Comparison of ENCODE assay signal across 25 mouse cellular contexts in the genomic region with DNA sequence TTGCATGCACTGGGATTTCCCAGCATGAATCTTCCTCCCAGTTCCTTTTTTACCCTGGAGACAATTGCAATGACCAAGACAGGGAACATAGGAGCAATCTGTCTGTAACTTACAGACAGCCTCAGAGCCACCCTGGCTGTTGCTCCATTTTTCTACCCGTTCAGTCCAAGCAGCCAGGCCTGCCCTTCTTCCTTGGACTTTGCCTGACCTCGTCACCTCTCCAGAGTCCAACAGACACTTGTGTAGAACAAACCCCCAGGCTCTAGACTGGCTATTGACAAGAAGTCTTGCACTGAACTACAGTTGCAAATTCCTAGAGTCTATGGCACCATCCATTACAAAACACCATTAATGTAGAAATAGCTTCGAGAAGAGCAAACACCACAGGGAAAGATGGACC. TPM values are rescaled to one million over a fixed set of nuclear protein-coding genes. Genes with fewer than 3 reads are reported as not detected.
DNase-seq lines count a peak whose midpoint lies in the region; ATAC-seq and TF ChIP-seq lines count a peak whose summit lies in the region.
"Had no signal": no experiment of that assay in that cellular context is flagged by ENCODE, and none has a peak within 500 bp of the region (broad histone marks: within the 10 kb centered on the region; RNA-seq: fewer than 3 reads in every experiment).

No protein-coding gene starts in this region.

- intact Hi-C loops in heart, postnatal 10 days (cut with DNase I), result loop anchor here (2.0 to 5.0 kb wide), 3 partner anchors 105 to 408 kb away; partner anchors contain the start of genes Hsd3b7 and Pycard

- no peaks in the 10 kb centered on the region for H3K9me3 ChIP-seq in kidney, embryonic 16.5 days (ENCODE audit: low read length)
- H3K9me3 ChIP-seq: embryonic facial prominence, embryonic 13.5 days; heart, embryonic 13.5 days; hindbrain, embryonic 15.5 days had no signal

- no peak for TF ChIP-seq CTCF in kidney, adult 2 months (conservative IDR thresholded peaks at IDR 0.05; ENCODE audit: insufficient read depth, insufficient read length, low read depth, low read length)

- no peaks in the 10 kb centered on the region for H3K36me3 ChIP-seq in kidney, adult 2 months (ENCODE audit: control insufficient read depth, insufficient read depth, low read length)
- no peaks in the 10 kb centered on the region for H3K36me3 ChIP-seq in kidney, embryonic 16.5 days (ENCODE audit: insufficient read depth, low read length)
- H3K36me3 ChIP-seq: embryonic facial prominence, embryonic 13.5 days; heart, embryonic 13.5 days; hindbrain, embryonic 15.5 days had no signal

- H3K9ac ChIP-seq in kidney, embryonic 16.5 days (replicated peaks; ENCODE audit: low read length), result no peak overlapping the region
- H3K9ac ChIP-seq: embryonic facial prominence, embryonic 13.5 days; heart, embryonic 13.5 days; hindbrain, embryonic 15.5 days had no signal

- TF ChIP-seq POLR2A in kidney, adult 2 months (IDR thresholded peaks at IDR 0.05; ENCODE audit: low read depth, low read length), result no peak

- no peaks in the 10 kb centered on the region for H3K27me3 ChIP-seq in kidney, adult 2 months (replicated peaks; ENCODE audit: control insufficient read depth, insufficient read depth, low read length)
- H3K27me3 ChIP-seq in kidney, embryonic 16.5 days (ENCODE audit: insufficient read depth, low read length), result no peaks in the 10 kb centered on the region
- H3K27me3 ChIP-seq: embryonic facial prominence, embryonic 13.5 days; heart, embryonic 13.5 days; hindbrain, embryonic 15.5 days had no signal

- H3K4me1 ChIP-seq in kidney, adult 2 months (ENCODE audit: control insufficient read depth, insufficient read depth, low read length), result no peaks in the 10 kb centered on the region; the same call in 1 of the 2 replicates
- no peaks in the 10 kb centered on the region for H3K4me1 ChIP-seq in kidney, embryonic 16.5 days (ENCODE audit: insufficient read depth, low read length)
- H3K4me1 ChIP-seq: hindbrain, embryonic 15.5 days had no signal

- DNase-seq in heart, adult 11 months, result peak; percentile 81
- no peak for DNase-seq in heart, adult 18-20 months
- DNase-seq in kidney, adult 2 months, result peak; percentile 76
- DNase-seq in kidney, adult 9 months, result peak; percentile 75
- DNase-seq in kidney, postnatal 36 days, result peak; percentile 67 to 69
- no peak for DNase-seq in Muller cell, postnatal 12 days (ENCODE audit: inconsistent ontology term)
- DNase-seq in heart, postnatal 10 days, result no peak
- DNase-seq: adrenal gland, adult 8-10 months; adrenal gland, postnatal 36 days; cerebellum, adult 11 months; cerebellum, adult 8-10 months; cerebellum, postnatal 14 days had no signal

- 45% methylated on average over 3 of the region's 3 CpGs for WGBS in kidney, adult 2 months
- WGBS in kidney, embryonic 16.5 days, result 55% methylated on average over 3 of the region's 3 CpGs

- no peak overlapping the region for H3K27ac ChIP-seq in kidney, adult 2 months (ENCODE audit: insufficient read depth, low read depth, low read length)
- H3K27ac ChIP-seq in kidney, embryonic 16.5 days (ENCODE audit: low read length), result no peak overlapping the region
- H3K27ac ChIP-seq: embryonic facial prominence, embryonic 13.5 days; heart, embryonic 13.5 days; hindbrain, embryonic 15.5 days had no signal

- ATAC-seq in kidney, embryonic 16.5 days (ENCODE audit: low FRiP score, low TSS enrichment), result no peak
- ATAC-seq: activated CD4-positive, CD25-positive, alpha-beta regulatory T cell, adult 4 months; forebrain, embryonic 14.5 days; intestine, embryonic 16.5 days; Patski had no signal

- H3K4me2 ChIP-seq in kidney, embryonic 16.5 days (replicated peaks; ENCODE audit: low read depth, low read length), result no peak overlapping the region
- H3K4me2 ChIP-seq: embryonic facial prominence, embryonic 13.5 days; heart, embryonic 13.5 days; hindbrain, embryonic 15.5 days had no signal

- H3K4me3 ChIP-seq in kidney, adult 2 months (ENCODE audit: insufficient read depth, low read depth, low read length), result no peak overlapping the region
- H3K4me3 ChIP-seq in kidney, embryonic 16.5 days (ENCODE audit: low read length), result no peak overlapping the region
- H3K4me3 ChIP-seq: embryonic facial prominence, embryonic 13.5 days; heart, embryonic 13.5 days; hindbrain, embryonic 15.5 days had no signal

RNA-seq across cellular contexts. Expression of gene Cox6a2, which starts 3.6 kb away (rescaled TPM):
- 1,000 to 10,000 TPM; 2,762 to 2,913 TPM for total RNA-seq in heart, adult 18-20 months (2021)
- 13.4 and 77.1 TPM in 2 replicates for polyA plus RNA-seq in kidney, adult 2 months (2012; rRNA removed)
- polyA plus RNA-seq in kidney, embryonic 16.5 days (2015; fragmentation: Nextera tagmentation; extraction: Ambion mirVana), result 1.7 and 3.0 TPM in 2 replicates
- total RNA-seq in heart, postnatal 10 days (2021), result 1,000 to 10,000 TPM; 1,342 to 1,375 TPM
- polyA plus RNA-seq: activated CD4-positive, CD25-positive, alpha-beta regulatory T cell, adult 4 months had no signal

RNA-seq across cellular contexts. Expression of gene Armc5, which starts 27.3 kb away (rescaled TPM):
- total RNA-seq in heart, adult 18-20 months (2021), result 1 to 10 TPM; 7.4 to 8.6 TPM
- polyA plus RNA-seq in kidney, adult 2 months (2012; rRNA removed), result 27.9 and 35.1 TPM in 2 replicates
- 19.7 and 21.7 TPM in 2 replicates for polyA plus RNA-seq in kidney, embryonic 16.5 days (2015; fragmentation: Nextera tagmentation; extraction: Ambion mirVana)
- 10 to 100 TPM; 11.7 to 13.3 TPM for total RNA-seq in heart, postnatal 10 days (2021)

RNA-seq across cellular contexts. Expression of gene 9130023H24Rik, which starts 28.0 kb away (rescaled TPM):
- total RNA-seq in heart, adult 18-20 months (2021), result 1 to 10 TPM; 2.6 to 2.8 TPM
- polyA plus RNA-seq in kidney, adult 2 months (2012; rRNA removed), result 3.1 and 3.2 TPM in 2 replicates
- polyA plus RNA-seq in kidney, embryonic 16.5 days (2015; fragmentation: Nextera tagmentation; extraction: Ambion mirVana), result 8.7 and 8.8 TPM in 2 replicates
- 1 to 10 TPM; 4.5 to 5.4 TPM for total RNA-seq in heart, postnatal 10 days (2021)

RNA-seq across cellular contexts. Expression of gene Tgfb1i1, which starts 36.8 kb away (rescaled TPM):
- 10 to 100 TPM; 13.2 to 13.8 TPM for total RNA-seq in heart, adult 18-20 months (2021)
- 15.1 and 16.1 TPM in 2 replicates for polyA plus RNA-seq in kidney, adult 2 months (2012; rRNA removed)
- 104 and 111 TPM in 2 replicates for polyA plus RNA-seq in kidney, embryonic 16.5 days (2015; fragmentation: Nextera tagmentation; extraction: Ambion mirVana)
- total RNA-seq in heart, postnatal 10 days (2021), result 10 to 100 TPM; 52.1 to 57.0 TPM
- total RNA-seq: MEL had no signal

RNA-seq across cellular contexts. Expression of gene Slc5a2, which starts 55.6 kb away (rescaled TPM):
- total RNA-seq in heart, adult 18-20 months (2021), result not detected
- 1,002 and 1,068 TPM in 2 replicates for polyA plus RNA-seq in kidney, adult 2 months (2012; rRNA removed)
- polyA plus RNA-seq in kidney, embryonic 16.5 days (2015; fragmentation: Nextera tagmentation; extraction: Ambion mirVana), result 15.0 and 15.6 TPM in 2 replicates
- total RNA-seq in heart, postnatal 10 days (2021), result not detected
- total RNA-seq: adrenal gland, adult 8-10 months; adrenal gland, postnatal 36 days; gastrocnemius, adult 8-10 months; gastrocnemius, postnatal 4 days; hematopoietic stem cell, adult 5-6 weeks had no signal
- polyA plus RNA-seq: activated CD4-positive, CD25-positive, alpha-beta regulatory T cell, adult 4 months; C2C12; forebrain, embryonic 14.5 days; heart, embryonic 13.5 days; hindbrain, embryonic 15.5 days; intestine, embryonic 16.5 days had no signal

Comparison
In these comparisons a context has a peak if more than half of its experiments do, and no peak if none do; other contexts are left out.
1. DNase-seq: peak in heart, adult 11 months (single experiment), kidney, adult 2 months (single experiment), kidney, adult 9 months (single experiment) and kidney, postnatal 36 days (2 of 2); none in heart, adult 18-20 months (0 of 2), Muller cell, postnatal 12 days (single experiment) and heart, postnatal 10 days (0 of 2).